Mouse (Mus musculus) stomach, embryonic 16.5 days (tissue): ENCODE measurements around the gene Hpse. TPM values are rescaled to one million over a fixed set of nuclear protein-coding genes. Genes with fewer than 3 reads are reported as not detected.

Source experiments
- ATAC-seq: fragments of 200-750 bp; cut with Nextera tagmentation; 2 replicates; pipeline ENCODE4 v1.8.0; 2017; ENCODE audit warnings: moderate number of reproducible peaks, moderate TSS enrichment; ENCODE audit not compliant: insufficient read depth, low FRiP score
- H3K27ac ChIP-seq: fragments of 300-500 bp; sonication (generic); 2 replicates; pipeline ENCODE4 v1.5.1; 2014; ENCODE audit warnings: low read length
- H3K27me3 ChIP-seq: fragments of 300-500 bp; sonication (generic); 2 replicates; pipeline ENCODE4 v1.6.1; 2014; ENCODE audit warnings: low read length, control low read depth, mixed read lengths; ENCODE audit not compliant: control insufficient read depth, insufficient read depth
- H3K36me3 ChIP-seq: fragments of 300-500 bp; sonication (generic); 2 replicates; pipeline ENCODE4 v1.6.1; 2014; ENCODE audit warnings: low read length; ENCODE audit not compliant: control insufficient read depth, insufficient read depth
- H3K4me1 ChIP-seq: fragments of 300-500 bp; sonication (generic); 2 replicates; pipeline ENCODE4 v1.6.1; 2014; ENCODE audit warnings: low read length, control low read depth, mixed read lengths; ENCODE audit not compliant: control insufficient read depth, insufficient read depth
- H3K4me2 ChIP-seq: fragments of 300-500 bp; sonication (generic); 2 replicates; pipeline ENCODE4 v1.6.1; 2014; ENCODE audit warnings: low read depth, low read length, mixed read lengths
- H3K4me3 ChIP-seq: fragments of 300-500 bp; sonication (generic); replicated peaks from 2 replicates; pipeline ENCODE4 v1.5.1; 2014; ENCODE audit warnings: mild to moderate bottlenecking, low read length
- H3K9ac ChIP-seq: fragments of 300-500 bp; sonication (generic); 2 replicates; pipeline ENCODE4 v1.6.1; 2014; ENCODE audit warnings: low read length
- H3K9me3 ChIP-seq: fragments of 300-500 bp; sonication (generic); replicated peaks from 2 replicates; pipeline ENCODE4 v1.6.1; 2016; ENCODE audit warnings: low read length, control low read depth; ENCODE audit not compliant: control insufficient read depth
- WGBS: fragments of 180-500 bp; shearing (Covaris S2); extraction: QIAGEN DNeasy Blood & Tissue Kit; methylation state at CpG from one replicate; pipeline ENCODE4 v1.1.7; 2014; 5-methylcytosine and 5-hydroxymethylcytosine counted together
- polyA plus RNA-seq: library from polyadenylated mRNA; unstranded; fragments of >200 nt; fragmentation: Nextera tagmentation; extraction: Ambion mirVana; gene quantifications from 2 replicates; pipeline ENCODE4 v1.2.1, GENCODE M21; 2015

The Hpse gene
- polyA plus RNA-seq: 8.3 and 9.1 TPM in 2 replicates

GRCm38 (mm10) chr5:100719235-100720088 lies at the start of gene Hpse:
TSS of gene Hpse (minus strand) at chr5:100719716.
- Histone ChIP-seq H3K4me1 (peaks cover 6% of the 10 kb centered on the region; the same call in 1 of the 2 replicates), H3K9me3 (0 out of 2 replicates have a peak, but pooled peaks cover 2% of the 10 kb centered on the region), H3K36me3 (no peaks in the 10 kb centered on the region), H3K4me2 (peak within 1 kb of the TSS; percentile 96), H3K27me3 (peaks cover 4% of the 10 kb centered on the region; the same call in 1 of the 2 replicates), H3K27ac (peak within 1 kb of the TSS; percentile 46; the same call in 1 of the 2 replicates), H3K4me3 (peak within 1 kb of the TSS; percentile 66), H3K9ac (peak within 1 kb of the TSS; percentile 78)
- WGBS: under 1% methylated on average over 56 of the region's 56 CpGs
- ATAC-seq: peak; percentile 86

DNA sequence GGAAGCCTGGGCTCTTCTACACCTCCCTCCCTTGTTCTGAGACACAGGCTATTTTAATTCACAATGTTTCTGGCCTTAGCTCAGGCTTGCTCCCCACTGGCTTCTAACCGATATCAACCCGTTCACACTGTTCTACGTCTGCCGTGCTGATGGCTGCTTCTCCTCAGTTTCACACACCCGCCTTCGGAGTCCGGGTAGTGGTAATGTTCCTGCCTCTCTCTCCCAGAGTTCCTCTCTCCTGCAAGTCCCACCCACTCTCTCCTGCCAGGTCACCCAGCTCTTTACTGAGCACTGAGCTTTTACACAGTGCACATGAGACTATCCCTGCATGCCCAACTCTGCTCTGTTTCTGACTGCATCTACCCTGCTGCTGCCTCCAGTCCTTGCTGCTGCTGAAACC lies 46.5 kb upstream of the Hpse start:
- peaks cover 3% of the 10 kb centered on the region; the same call in 1 of the 2 replicates for H3K36me3 ChIP-seq
- no peak overlapping the region for H3K27ac ChIP-seq
- 94% methylated on average over 7 of the region's 7 CpGs for WGBS
- no peak overlapping the region for H3K9ac ChIP-seq
- H3K9me3 ChIP-seq: no peaks in the 10 kb centered on the region
- no peaks in the 10 kb centered on the region for H3K27me3 ChIP-seq
- H3K4me3 ChIP-seq: no peak overlapping the region
- ATAC-seq: no peak
- H3K4me2 ChIP-seq: no peak overlapping the region
- no peaks in the 10 kb centered on the region for H3K4me1 ChIP-seq

- no peaks in the 10 kb centered on the region for H3K4me1 ChIP-seq
- 83% methylated on average over 7 of the region's 7 CpGs for WGBS
These were observed 42.2 kb upstream of the Hpse start for GRCm38 (mm10) chr5:100761736-100762135.

GRCm38 (mm10) chr5:100760049-100760663 lies 40.6 kb upstream of the Hpse start:
- Histone ChIP-seq H3K4me3 (no peak overlapping the region), H3K4me2 (no peak overlapping the region), H3K27ac (no peak overlapping the region), H3K4me1 (no peaks in the 10 kb centered on the region), H3K36me3 (peaks cover 3% of the 10 kb centered on the region; the same call in 1 of the 2 replicates), H3K9me3 (0 out of 2 replicates have a peak, but pooled peaks cover 4% of the 10 kb centered on the region), H3K27me3 (no peaks in the 10 kb centered on the region), H3K9ac (no peak overlapping the region)
- WGBS: 72% methylated on average over 10 of the region's 10 CpGs
- ATAC-seq: no peak

More at GRCm38 (mm10) chr5:100761736-100762135, 42.2 kb upstream of the Hpse start:
- no peak for ATAC-seq
- H3K36me3 ChIP-seq: peaks cover 3% of the 10 kb centered on the region; the same call in 1 of the 2 replicates
- H3K9me3 ChIP-seq: 0 out of 2 replicates have a peak, but pooled peaks cover 4% of the 10 kb centered on the region
- H3K27me3 ChIP-seq: no peaks in the 10 kb centered on the region
- H3K9ac ChIP-seq: no peak overlapping the region
- H3K4me2 ChIP-seq: no peak overlapping the region
- H3K4me3 ChIP-seq: no peak overlapping the region
- no peak overlapping the region for H3K27ac ChIP-seq

DNA sequence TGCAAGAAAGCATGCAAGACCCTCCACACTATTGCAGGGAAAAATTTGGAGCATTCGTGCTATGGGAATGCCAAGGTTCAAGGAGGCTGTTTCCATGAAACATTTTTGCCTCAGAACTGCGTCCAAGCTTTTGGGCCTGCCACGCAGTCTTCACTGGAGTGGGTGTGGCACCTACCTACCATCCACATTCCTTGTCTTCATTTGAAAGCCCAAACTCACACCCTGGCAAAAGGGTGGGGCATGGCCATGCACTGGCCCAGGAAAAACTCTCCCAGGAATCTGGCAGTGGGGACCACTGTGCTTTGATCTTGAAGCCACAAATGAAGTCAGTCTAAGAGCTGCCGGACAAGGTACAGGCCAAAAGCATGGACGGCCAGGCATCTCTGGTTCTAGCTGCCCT lies 38.6 kb upstream of the Hpse start:
- WGBS: 92% methylated on average over 5 of the region's 5 CpGs
- Histone ChIP-seq H3K27ac (no peak overlapping the region), H3K27me3 (no peaks in the 10 kb centered on the region), H3K36me3 (peaks cover 3% of the 10 kb centered on the region; the same call in 1 of the 2 replicates), H3K4me1 (no peaks in the 10 kb centered on the region), H3K9ac (no peak overlapping the region), H3K4me2 (no peak overlapping the region), H3K9me3 (0 out of 2 replicates have a peak, but pooled peaks cover 4% of the 10 kb centered on the region), H3K4me3 (no peak overlapping the region)
- no peak for ATAC-seq

- Histone ChIP-seq H3K27me3 (no peaks in the 10 kb centered on the region), H3K4me3 (no peak overlapping the region), H3K9ac (no peak overlapping the region), H3K4me2 (no peak overlapping the region), H3K4me1 (no peaks in the 10 kb centered on the region), H3K9me3 (no peaks in the 10 kb centered on the region), H3K36me3 (no peaks in the 10 kb centered on the region), H3K27ac (no peak overlapping the region)
- ATAC-seq: no peak
- WGBS: 57% methylated on average over 7 of the region's 7 CpGs
These were observed 33.9 kb upstream of the Hpse start for GRCm38 (mm10) chr5:100753407-100753806.

DNA sequence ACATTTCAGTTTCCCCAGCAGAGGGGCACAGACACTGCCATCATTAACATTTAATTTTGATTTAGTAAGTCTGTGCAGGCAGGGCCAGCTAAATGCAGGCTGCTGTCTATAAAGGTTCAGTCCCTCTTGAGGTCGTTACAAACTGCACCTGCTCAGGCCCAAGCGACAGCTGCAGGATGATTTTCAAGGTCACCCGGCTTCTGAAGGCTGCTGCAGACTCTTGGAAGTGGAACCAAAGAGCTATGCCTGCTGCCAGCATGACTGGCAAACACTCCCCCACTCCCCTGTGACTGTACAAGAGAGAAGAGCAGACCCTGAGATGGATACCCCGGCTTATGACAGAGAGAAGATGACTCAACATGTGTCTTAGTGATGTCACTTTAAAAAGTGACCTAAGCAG lies 32.1 kb upstream of the Hpse start:
- H3K27me3 ChIP-seq: no peaks in the 10 kb centered on the region
- no peaks in the 10 kb centered on the region for H3K36me3 ChIP-seq
- no peaks in the 10 kb centered on the region for H3K4me1 ChIP-seq
- no peak overlapping the region for H3K27ac ChIP-seq
- no peaks in the 10 kb centered on the region for H3K9me3 ChIP-seq
- H3K4me3 ChIP-seq: no peak overlapping the region
- H3K9ac ChIP-seq: no peak overlapping the region
- WGBS: 52% methylated on average over 4 of the region's 4 CpGs
- ATAC-seq: no peak
- H3K4me2 ChIP-seq: no peak overlapping the region

GRCm38 (mm10) chr5:100750617-100751255 lies 31.2 kb upstream of the Hpse start:
- ATAC-seq: no peak
- Histone ChIP-seq H3K4me1 (no peaks in the 10 kb centered on the region), H3K4me3 (no peak overlapping the region), H3K36me3 (no peaks in the 10 kb centered on the region), H3K4me2 (no peak overlapping the region), H3K27me3 (no peaks in the 10 kb centered on the region), H3K27ac (no peak overlapping the region), H3K9ac (no peak overlapping the region), H3K9me3 (no peaks in the 10 kb centered on the region)
- WGBS: 76% methylated on average over 10 of the region's 10 CpGs
